Mouse (Mus musculus) heart, adult 8-10 months (tissue): ENCODE results near the gene Cpm. TPM values are rescaled to one million over a fixed set of nuclear protein-coding genes. Genes with fewer than 3 reads are reported as not detected.

Experiments used
- DNase-seq: peaks from one replicate; pipeline ENCODE4 v3.0.0; 2022; ENCODE audit warnings: low spot score
- total RNA-seq, 4 experiments: library from RNA; stranded (reverse); gene quantifications; 2 replicates each; pipeline ENCODE4 v1.2.4; 2022

Gene Cpm
- total RNA-seq, 4 experiments from 2014 or later, result 2.8 to 3.8 (median 3.4) TPM

DNA sequence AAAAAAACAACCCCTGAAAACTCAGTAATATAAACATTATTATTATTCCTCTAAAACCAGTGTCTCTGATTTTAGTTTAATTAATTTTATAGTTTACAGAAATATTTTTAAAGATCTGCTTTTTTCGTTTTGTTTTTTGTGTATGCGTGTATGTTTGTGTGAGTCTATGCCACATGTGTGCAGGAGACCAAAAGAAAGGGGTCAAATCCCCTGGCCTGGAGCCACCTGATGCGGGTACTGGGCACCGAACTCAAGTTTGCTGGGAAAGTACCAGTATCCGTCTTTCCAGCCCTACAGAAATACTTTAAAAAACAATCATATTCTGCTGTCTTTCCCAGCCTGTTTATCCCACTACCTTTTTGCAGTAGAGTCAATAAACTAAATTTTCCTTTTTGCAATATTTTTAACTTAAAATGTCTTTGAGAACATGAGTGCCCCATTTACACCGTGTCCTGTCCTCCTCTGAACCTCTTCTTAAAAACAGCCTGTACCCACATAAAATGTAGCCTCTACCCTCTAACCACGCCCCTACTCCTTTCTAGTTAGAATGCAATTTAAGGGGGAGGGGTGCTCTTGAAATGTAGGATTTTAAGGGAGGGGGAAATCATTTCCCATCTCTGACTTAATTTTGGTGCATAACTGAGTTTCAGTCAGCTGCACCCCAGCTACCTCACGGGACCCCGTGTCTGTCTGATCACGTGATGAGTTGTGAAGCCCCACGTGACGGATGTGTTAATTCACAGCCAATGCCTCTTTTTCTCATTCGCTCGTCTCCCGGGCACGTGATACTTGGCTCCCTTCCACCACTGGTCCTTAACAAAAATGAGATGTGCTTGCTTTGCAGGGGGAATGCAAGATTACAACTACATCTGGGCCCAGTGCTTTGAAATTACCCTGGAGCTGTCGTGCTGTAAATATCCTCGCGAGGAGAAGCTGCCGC lies 46.1 kb downstream of the Cpm start:
- peak; percentile 42 for DNase-seq

DNA sequence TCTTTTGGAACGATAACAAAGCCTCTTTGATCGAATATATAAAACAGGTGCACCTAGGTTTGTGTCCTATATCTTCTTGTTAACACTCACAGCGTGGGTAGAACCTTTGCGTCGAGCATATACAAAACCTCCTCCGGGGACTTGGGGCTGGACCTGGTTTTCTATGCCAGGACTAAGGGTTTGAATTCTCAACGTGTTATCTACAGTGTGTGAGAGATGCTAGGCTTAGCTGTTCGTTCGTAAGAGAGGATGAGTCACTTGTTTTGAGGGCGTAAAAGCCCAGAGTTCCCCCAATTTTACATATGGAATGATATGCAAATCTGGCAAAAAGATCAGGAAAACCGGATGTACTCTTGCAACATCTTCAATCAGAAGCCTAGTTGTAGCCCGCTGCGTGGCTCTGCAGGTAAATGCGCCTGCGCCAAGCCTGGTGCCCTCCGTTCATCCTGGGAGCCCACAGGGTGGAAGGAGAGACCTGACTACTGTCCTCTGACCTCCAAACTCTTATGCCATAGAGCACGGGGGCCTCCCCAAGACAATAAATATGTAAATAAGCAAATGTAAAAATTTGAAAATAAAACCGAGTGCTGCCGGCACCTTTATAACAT lies 46.8 kb downstream of the Cpm start:
- no peak for DNase-seq

DNA sequence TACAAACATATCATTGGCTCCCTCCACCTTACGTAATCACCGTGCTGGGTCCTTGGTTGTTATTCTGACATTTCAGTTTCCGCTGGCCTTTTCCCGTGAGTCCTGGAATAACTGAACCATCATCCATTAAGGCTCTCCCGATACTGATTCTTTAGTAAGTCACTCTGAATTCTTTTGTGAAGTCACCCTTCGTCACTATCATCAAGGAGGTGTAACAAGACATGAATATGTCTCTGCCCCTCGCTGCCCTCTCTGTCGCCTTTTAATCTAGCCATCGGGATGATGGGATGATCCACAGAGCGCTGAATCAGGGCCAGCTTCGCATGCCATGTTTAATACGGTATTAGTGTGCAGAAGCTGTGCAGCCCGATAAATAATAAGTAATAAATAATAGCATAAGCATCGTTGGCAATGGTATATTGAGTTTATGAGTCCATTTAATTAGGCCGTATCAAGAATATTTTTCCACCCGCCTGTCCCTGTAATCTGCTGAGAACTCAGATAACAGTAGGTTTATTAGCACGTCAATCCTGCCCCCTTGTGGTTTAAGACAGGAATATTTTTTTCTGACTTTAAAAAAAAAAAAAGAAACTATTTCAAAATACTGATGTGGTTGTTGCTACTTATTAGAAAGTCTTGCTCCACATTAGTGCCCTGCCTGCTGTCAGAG lies 47.5 kb downstream of the Cpm start:
- peak; percentile 53 for DNase-seq

DNA sequence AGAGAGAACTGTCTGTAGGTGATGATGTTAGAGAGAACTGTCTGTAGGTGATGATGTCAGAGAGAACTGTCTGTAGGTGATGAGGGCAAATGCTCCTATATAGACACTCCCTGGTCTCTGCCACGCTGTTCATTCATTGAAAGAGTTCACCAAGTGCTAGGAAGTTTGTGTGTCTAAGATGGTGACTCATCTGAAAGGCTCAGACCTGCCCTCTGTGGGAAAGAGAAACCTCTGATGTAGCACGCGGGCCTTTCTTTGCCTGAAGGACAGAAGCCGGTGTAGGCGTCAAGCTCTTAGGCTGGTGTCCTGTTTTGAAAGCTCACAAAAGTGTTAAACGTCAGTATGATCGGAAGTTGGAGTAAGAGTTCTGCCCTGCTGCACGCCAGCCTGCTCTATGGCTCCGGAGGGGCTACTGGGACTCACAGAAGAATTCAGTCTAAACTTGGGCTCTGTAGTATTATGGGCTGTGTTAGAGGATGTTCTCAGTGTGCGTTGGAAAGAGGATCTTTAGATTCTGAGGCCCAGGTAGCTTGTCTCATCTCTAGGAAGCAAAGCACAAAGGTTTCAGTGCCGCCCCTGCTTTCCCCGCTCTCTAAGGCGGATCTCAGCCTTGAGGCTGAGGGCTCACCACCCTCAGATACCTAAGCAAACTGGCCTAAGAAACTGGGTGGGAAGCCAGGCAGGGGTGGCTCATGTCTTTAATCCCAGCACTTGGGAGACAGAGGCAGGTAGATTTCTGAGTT lies 48.4 kb downstream of the Cpm start:
- no peak for DNase-seq

DNA sequence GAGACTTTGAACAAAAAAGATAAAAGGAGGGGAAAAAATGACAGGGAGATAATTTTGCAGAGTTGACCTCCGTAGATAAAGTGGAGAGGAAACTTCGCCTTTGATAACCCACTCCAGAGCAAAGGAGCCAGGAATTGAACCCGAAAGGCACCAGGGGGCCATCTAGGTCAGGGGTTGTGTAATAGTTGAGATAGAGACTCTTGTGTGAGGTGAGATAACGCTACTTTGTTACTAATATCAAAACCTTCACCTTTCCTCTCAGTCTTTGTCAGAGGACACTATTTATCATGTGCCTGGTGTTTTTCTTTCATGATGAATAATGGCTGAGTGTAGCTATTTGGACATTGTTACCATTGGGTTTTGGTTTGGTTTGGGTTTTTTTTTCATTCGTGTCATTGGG lies 49.1 kb downstream of the Cpm start:
- DNase-seq, result no peak

DNA sequence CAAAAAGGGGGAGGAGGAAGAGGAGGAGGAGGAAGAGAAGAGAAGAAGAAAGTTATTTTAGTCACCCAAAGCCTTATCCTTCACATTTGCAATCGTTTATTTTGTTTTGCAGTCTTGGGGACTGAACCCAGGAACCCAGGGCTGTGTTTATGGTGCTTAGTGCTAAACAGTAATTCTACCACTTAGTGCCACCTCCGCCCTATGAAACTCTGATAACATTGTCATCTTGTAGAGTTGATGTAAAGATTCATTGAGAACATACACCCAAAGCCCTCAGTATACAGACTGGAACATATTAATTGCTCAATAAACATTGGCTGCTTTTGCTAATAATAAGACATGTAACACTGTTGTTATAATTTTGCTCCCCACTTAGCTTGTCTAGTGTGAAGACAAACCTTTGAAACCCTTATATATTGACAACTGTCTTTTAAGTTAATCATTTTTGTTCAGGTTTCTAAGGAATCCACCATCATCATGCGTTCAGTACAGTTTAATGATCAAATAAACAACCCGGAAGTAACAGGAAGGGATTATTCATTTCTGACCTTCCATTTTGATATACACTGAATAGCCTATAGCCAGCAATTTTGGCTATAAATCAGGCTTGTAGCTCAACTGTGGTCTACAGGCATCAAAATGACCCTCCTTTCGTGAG lies 49.9 kb downstream of the Cpm start:
- DNase-seq, result no peak

DNA sequence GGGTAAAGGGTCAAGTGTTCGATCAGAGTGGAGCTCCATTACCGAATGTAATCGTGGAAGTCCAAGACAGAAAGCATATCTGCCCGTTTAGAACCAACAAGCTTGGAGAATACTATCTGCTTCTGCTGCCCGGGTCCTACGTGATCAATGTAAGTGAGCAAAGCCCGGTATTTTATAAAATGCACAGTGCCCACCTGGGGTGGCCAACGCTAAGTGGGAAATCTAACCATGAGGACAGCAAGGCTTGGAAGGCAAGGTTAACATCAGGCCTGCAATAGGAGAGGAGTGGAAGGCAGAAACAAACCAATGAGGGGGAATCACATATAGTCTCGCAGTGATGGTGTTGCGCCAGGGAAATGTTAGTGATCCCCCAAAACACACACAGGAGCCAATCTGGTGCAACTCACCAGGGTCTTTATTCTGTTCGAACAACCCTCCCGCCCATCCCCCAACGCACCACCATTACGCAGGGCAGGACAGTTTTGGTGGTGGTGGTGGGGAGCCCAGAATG lies 50.7 kb downstream of the Cpm start:
- DNase-seq, result no peak

DNA sequence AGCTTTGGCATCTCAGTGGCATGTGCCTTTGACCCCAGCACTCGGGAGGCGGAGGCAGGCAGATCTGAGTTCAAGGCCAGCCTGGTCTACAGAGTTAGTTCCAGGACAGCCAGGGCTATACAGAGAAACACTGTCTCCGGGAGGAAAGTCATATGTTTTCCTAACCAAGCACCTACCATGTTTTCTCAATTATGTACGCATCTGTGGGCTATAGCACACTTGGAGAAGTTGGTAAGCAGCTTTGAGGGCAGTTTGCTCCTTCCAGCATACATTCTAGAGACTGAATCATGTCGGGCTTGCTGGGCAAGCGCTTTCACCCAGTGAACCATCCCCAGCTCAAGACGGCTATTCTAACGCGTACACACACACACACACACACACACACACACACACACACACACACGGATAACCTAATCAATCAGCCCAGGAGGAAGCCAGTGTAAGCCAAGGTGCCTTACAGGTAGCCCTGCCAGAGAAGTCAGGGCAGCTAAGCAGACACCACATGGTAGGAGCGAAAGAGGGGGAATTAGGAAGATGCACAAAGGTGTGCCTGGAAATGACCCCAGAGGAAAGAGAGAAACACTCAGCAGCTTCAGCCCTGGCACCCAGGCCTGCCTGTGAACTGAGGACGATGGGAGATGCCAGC lies 51.7 kb downstream of the Cpm start:
- no peak for DNase-seq

DNA sequence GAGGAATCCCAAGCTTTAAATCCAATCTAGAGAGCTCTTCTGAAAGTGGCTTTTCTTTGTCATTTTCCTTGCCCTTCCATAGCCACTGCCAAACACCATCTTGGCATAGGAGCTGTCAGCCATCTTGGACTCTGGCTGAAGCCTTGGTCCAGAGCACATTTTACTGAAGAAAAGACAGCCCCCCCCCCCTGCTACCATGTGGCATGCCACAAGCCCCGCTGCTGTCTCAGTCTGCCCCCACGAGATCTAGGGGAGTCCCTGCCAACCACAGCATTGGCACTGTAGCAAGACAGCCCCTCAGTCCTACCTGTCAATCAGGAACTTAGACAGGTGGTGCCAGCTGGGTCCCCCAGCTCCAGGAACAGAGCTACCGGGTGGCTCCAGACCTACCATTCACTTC lies 52.2 kb downstream of the Cpm start:
- no peak for DNase-seq

DNA sequence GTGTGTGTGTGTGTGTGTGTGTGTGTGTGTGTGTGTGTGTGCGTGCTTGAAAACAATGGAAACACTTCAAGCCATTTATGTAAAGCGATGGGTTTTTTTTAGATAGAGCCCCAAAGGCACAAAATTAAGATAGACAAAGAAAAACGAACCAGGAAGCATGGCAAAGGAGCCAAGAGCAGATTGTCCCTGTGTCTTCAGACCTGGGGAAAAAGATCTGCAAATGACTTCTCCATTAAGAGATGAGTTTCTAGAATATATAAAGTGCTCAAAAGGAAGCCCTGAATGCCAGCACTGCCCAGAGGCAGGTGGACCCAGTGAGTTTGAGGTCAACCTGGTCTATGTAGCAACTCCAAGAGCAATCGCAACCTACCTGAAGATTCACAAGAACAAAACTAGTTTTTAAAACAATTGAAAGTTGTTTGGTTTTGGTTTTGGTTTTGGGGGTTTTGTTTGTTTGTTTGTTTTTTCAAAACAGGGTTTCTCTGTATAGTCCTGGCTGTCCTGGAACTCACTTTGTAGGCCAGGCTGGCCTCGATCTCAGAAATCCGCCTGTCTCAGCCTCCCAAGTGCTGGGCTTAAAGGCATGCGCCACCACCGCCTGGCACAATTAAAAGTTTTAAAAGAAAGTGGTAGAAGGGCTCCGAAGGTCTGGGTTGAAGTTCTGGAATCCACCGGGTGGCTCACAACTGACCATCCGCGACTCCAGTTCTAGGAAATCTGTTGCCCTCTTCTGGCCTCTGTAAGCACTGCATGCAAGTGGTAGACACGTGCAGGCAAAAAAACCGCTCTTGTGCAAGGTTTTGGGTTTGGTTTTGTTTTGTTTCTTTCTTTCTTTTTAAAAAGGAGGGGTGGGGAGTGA lies 52.9 kb downstream of the Cpm start:
- no peak for DNase-seq

DNA sequence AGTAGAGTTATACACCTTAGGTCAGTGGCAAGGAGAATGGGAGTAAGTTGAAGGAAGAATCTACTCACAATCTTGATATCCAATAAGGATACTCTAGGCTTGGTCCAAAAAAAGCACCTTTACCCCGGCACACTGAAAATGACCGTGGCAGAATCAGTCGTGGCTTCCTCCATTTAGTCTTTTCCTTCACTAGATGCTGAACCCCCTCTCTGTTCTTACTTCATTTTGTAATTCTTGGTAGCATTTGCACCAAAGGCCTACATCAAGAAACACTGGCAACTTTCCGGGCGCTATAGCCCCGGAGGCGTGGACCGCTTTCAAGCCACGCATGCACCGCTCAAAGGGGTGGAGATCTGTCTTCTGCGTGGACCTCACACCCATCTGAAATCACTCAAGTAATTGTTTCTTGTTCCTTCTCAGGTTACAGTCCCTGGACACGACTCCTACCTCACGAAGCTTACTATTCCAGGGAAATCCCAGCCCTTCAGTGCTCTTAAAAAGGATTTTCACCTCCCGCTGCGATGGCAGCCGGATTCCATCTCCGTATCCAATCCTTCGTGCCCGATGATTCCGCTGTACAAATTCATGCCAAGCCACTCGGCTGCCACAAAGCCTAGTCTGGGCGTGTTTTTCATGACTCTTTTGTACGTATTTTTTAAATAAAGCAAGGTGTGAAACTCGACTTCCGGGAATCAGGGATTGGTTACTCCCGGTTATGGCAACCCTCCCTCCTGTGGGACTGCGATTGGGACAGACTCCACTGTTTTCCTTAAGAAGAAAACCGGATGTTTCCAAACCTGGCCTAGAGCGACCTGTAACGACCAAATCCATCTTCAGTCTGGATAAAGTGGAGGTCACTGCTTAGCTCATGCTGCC lies 53.8 kb downstream of the Cpm start:
- DNase-seq, result no peak

DNA sequence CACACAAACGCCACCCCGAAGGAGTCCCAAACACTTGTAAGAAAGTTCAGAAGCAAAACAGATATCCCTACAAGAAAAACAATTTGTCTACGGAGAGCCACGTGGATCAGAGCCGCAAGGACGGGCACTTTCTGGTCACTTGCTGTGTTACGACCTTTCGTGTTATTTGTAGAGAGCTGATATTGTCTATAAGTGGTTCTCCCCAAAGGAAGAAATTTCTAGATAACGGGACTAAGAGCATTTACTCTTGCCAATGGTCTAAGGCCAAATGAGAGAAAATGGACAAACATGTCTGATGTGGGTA lies 54.4 kb downstream of the Cpm start:
- DNase-seq, result no peak

DNA sequence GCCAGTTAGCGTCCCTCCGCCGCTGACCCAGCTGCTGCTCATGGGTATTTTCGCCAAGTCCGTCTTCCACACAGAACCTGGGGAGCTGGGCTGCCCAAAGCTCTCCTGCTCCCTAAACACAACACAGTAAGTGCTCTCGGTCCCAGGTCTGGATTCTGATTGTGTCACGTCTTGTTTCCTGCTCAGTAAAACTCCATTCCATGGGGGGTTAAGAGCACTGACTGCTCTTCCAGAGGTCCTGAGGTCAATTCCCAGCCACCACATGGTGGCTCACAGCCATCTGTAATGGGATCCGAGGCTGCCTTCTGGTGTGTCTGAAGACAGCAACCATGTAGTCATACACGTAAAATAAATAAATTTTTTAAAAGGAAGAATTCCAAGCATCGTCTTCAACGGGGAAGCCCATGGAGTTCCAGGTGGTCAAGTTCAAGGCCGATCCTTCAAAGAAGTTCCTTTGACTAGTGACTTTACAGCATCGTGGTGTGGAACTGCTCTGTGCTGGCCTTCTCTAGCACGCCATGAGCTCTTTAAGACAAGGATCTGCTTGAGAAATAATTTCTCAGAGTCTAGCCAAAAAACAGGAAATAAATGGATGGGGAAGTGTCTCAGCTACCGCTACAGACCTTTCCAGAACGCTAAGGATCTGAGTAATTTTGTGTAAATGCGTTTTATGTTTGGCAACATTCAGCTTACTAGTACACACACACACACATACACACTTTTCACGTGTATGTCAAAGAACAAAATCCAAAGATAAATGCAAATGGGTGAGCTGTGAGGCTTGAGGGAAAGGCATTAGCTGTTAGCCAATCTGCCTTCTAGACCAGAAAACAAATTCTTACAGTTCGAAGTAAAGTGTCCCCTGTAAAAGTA lies 55.2 kb downstream of the Cpm start:
- DNase-seq, result no peak

DNA sequence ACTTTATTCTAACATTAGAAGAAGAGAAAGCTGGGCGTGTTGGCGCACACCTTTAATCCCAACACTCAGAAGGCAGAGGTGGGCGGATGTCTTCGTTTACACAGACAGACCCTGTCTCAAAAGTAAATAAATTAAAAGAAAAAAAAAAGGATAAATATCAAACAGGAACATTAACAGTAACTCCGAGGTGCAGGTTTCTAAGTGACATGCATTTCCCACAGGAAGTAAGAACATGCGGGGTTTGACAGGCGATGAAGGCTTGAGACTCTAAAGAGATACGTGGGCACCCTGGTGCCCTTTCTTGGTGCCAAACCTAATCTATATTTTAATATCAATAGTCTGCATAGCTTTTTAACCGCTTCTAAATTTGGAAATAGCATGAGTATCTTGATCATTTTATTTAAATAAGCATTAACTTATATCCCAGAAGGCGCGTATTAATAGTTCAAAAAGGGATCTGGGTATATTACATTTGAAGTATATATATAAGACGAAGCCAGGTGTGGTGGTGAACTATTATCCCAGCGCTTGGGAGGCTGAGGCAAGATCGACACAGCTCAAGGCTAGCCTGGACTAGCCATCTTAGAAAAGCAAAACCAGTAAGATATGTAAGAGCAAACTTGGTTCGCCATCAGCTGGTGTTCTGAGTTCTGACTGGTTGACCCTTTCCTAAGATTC lies 56.0 kb downstream of the Cpm start:
- no peak for DNase-seq

DNA sequence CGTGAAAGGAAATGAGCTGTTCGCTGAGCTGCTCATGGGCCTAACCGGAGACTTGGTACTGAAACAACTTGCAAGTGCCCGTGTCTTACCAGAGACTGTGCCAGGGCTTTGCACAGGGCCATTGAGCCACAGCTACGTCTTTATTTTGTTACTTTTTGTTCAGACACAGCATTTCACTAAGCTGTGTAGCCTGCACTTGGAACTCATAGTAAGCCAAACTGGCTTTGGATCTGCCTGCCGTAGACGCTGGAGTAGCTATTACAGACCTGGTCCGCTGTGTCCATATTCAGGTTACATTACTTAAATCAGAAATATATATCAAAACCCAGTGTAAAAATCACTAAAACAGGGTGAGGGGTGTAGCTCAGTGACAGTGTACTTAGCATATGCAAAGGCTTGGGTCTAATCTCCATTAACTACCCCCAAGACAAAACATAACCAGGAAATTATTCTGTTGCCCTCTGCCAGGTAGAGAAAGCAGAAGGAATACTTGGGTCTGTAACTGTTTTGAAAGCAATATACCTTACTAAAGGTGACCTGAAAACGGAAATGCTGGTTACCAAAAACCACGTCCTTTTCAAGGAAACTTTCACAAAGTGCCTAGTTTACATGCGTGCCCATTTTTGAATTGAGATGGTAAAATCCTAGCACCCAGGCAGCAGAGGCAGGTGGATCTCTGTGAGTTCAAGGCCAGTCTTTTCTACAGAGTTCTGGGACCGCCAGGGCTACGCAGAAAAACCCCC lies 56.7 kb downstream of the Cpm start:
- DNase-seq, result no peak

DNA sequence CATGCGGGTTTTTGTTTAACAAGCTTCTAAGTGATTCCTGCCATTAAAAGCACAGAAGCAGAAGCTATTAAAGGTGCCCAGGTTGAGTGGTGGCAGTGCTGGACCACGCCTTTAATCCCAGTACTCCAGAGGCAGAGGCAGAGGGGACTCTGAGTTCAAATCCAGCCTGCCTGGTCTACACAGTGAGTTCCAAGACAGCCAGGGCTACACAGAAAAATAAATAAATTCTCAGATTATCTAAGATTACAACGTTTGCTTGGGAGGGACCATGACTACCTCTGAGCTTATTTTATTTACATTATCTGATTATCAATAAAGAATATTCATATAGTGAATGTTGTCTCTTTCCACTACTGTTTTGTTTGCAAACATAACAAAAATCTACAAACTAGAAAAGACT lies 57.7 kb downstream of the Cpm start:
- no peak for DNase-seq

DNA sequence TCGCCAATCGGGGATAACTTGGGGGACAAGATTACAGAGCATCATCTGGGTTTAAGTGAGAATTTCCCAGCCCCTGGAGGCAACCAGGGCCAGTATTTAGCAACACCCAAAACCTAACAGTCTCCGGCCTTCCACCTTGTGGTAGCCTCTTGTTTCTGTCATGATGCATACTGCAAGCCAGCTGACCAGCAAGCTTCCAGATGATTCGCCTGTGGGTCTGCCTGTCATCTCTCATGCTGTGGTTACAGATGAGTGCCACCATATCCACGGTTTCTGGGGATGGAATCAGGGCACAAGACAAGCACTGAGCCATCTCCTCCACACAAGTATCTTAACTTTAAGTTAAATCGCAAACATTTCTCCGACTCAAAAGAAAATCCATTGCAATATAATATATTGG lies 58.3 kb downstream of the Cpm start:
- DNase-seq, result no peak
